Mouse (Mus musculus) bone marrow, adult 2 months (tissue): ENCODE results near the gene Pappa2. TPM values are rescaled to one million over a fixed set of nuclear protein-coding genes. Genes with fewer than 3 reads are reported as not detected.

Source experiments
- H3K27ac ChIP-seq: fragments of 200-500 bp; 2 replicates; pipeline ENCODE4 v1.5.1; 2012; ENCODE audit warnings: low read depth, mild to moderate bottlenecking, control low read depth, inconsistent platforms, low read length; ENCODE audit not compliant: control insufficient read depth, poor library complexity, insufficient read depth
- H3K4me1 ChIP-seq: fragments of 200-500 bp; 2 replicates; pipeline ENCODE4 v1.6.1; 2011; ENCODE audit warnings: low read length; ENCODE audit not compliant: control insufficient read depth, insufficient read depth
- H3K4me3 ChIP-seq: fragments of 200-500 bp; replicated peaks from 2 replicates; pipeline ENCODE3; 2011; ENCODE audit warnings: mild to moderate bottlenecking, low read depth, low read length, control low read depth; ENCODE audit not compliant: control insufficient read depth
- CTCF ChIP-seq: fragments of 200-500 bp; IDR thresholded peaks from 2 replicates; pipeline ENCODE4 v1.5.1; 2011; ENCODE audit warnings: low read length, control low read depth; ENCODE audit not compliant: control insufficient read depth, insufficient read depth
- POLR2A ChIP-seq: fragments of 200-500 bp; IDR thresholded peaks from 2 replicates; pipeline ENCODE4 v1.6.1; 2011; ENCODE audit warnings: low read depth, mild to moderate bottlenecking, control low read depth, low read length, borderline replicate concordance; ENCODE audit not compliant: control insufficient read depth
- WGBS: fragments of 180-500 bp; shearing (Covaris S2); methylation state at CpG from one replicate; pipeline ENCODE4 v1.1.7; 2018; 5-methylcytosine and 5-hydroxymethylcytosine counted together
- polyA plus RNA-seq: library from polyadenylated mRNA; stranded (reverse); fragments of >200 nt; gene quantifications from 2 replicates; pipeline ENCODE4 v1.2.4, GENCODE M21; 2011; ENCODE audit warnings: low replicate concordance; ENCODE audit not compliant: missing spikeins, insufficient read depth, insufficient read length

Gene Pappa2
- polyA plus RNA-seq, 1 experiment, result not detected

- Histone ChIP-seq H3K4me3 (no peak overlapping the region), H3K4me1 (no peaks in the 10 kb centered on the region), H3K27ac (no peak overlapping the region)
- TF ChIP-seq CTCF (no peak), POLR2A (no peak)
- 69% methylated on average over 4 of the region's 4 CpGs for WGBS
Observed at GRCm38 (mm10) chr1:158837151-158837550, 143.1 kb downstream of the Pappa2 start.

DNA sequence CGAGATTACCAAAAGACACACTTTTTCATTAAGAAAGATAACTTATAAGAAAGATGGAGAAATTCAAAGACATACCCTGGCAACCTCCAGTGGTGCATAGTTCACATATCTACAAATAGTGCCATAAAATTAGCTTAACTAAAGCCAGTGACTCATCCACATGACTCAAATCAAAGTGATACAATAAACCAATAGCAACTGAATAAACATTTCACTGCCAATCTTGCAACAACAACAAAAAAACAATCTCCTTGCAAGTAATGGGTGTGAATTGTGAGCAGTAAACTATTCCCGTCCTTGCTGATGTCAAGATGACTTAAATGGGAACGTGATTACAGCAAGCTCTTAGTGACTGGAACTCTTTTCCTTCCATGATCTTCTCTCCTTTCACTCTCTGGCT is 150.1 kb downstream of the Pappa2 start:
- H3K4me3 ChIP-seq, result no peak overlapping the region
- H3K27ac ChIP-seq, result no peak overlapping the region
- no peaks in the 10 kb centered on the region for H3K4me1 ChIP-seq
- WGBS, result 58% methylated on average over 3 of the region's 3 CpGs
- no peak for TF ChIP-seq CTCF
- TF ChIP-seq POLR2A, result no peak

DNA sequence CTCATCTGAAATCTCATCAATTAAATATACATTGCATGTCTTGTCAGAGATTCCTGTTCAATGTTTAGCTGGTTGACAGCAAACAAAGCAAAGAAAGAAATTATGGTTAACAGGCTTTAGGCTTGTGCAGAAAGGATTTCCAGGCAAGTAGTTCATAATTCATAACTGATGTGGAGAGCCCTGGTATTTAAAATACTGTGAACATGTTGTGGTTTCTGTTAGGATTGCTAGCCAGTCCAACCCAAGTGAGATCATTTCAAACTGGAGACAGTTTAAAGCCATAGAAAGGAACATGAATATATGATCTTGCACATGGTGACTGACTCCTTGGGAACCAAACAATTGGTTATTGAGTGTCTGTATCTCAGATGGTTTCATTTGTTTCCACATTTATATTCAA is 152.4 kb downstream of the Pappa2 start:
- no peaks in the 10 kb centered on the region for H3K4me1 ChIP-seq
- H3K27ac ChIP-seq, result no peak overlapping the region
- H3K4me3 ChIP-seq, result no peak overlapping the region
- TF ChIP-seq POLR2A, result no peak
- TF ChIP-seq CTCF, result no peak

DNA sequence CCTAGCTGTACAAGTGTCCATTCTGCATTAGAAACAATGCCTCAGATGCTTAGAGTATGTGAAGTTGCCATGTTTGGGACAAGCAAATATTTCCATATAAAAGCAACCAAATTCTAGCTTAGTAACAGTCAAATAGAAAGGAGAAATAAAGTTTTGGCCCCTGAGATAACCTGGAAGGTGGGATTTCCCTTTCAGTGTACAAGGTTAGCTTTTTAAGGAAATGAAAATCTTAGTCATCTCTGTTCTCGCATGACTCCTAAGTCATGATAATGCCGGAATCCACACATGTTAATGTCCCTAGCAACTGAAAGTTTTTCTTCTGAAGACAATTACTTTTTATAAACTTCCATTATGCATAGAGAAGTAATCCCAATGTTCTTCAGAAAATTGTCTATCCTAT is 160.6 kb downstream of the Pappa2 start:
- Histone ChIP-seq H3K4me3 (no peak overlapping the region), H3K4me1 (no peaks in the 10 kb centered on the region), H3K27ac (no peak overlapping the region)
- WGBS, result 85% methylated on average over 2 of the region's 2 CpGs
- TF ChIP-seq POLR2A, result no peak
- TF ChIP-seq CTCF, result no peak

DNA sequence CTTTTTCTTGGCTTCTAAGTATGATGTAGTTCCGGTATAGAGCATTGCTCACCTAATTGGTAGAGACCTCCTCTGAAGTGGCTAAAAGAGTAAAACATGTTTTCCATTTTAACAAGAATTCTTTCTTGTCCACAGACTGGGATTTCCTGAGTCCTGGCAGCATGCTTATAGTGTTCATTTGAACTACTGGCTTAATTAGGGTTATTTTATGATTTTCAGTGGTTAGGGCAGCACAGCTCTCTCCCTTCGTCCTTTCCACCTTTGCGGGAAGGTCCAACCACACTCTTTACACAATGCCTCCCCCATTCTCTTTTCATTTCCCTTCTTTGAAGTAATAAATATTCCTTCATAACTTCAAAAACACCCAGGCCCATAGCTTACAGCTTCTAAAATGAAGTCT is 163.8 kb downstream of the Pappa2 start:
- Histone ChIP-seq H3K4me1 (no peaks in the 10 kb centered on the region), H3K4me3 (no peak overlapping the region)
- 80% methylated on average over 3 of the region's 3 CpGs for WGBS

GRCm38 (mm10) chr1:158811887-158812286 is 168.4 kb downstream of the Pappa2 start:
- no peaks in the 10 kb centered on the region for H3K4me1 ChIP-seq
- 71% methylated on average over 3 of the region's 3 CpGs for WGBS
- H3K4me3 ChIP-seq, result no peak overlapping the region
- no peak overlapping the region for H3K27ac ChIP-seq
- no peak for TF ChIP-seq POLR2A
- TF ChIP-seq CTCF, result no peak

More for the DNA sequence above, 163.8 kb downstream of the Pappa2 start:
- H3K27ac ChIP-seq, result no peak overlapping the region
- TF ChIP-seq CTCF (no peak), POLR2A (no peak)

GRCm38 (mm10) chr1:158775486-158775885 is 204.8 kb downstream of the Pappa2 start:
- Histone ChIP-seq H3K27ac (no peak overlapping the region), H3K4me3 (no peak overlapping the region), H3K4me1 (no peaks in the 10 kb centered on the region)
- TF ChIP-seq POLR2A, result no peak
- no peak for TF ChIP-seq CTCF
- 90% methylated on average over 5 of the region's 5 CpGs for WGBS

DNA sequence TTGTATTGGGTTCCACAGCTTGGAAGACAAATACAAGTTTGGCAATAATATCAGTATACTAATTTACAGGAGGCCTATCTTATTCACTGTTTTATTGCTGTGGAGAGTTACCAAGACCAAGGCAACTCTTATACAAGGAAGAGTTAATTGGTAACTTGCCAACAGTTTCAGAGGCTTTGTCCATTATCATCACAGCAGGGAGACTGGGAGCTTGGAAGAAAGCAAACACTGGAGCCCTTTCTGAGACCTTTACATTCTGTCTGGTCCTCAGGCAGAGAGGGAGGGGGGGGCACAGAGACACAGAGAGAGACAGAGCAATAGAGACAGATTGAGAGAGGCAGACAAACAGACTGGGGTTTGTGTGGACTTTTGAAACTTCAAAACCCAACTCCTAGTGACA is 207.2 kb downstream of the Pappa2 start:
- TF ChIP-seq CTCF, result no peak
- no peak for TF ChIP-seq POLR2A
- no peak overlapping the region for H3K4me3 ChIP-seq

DNA sequence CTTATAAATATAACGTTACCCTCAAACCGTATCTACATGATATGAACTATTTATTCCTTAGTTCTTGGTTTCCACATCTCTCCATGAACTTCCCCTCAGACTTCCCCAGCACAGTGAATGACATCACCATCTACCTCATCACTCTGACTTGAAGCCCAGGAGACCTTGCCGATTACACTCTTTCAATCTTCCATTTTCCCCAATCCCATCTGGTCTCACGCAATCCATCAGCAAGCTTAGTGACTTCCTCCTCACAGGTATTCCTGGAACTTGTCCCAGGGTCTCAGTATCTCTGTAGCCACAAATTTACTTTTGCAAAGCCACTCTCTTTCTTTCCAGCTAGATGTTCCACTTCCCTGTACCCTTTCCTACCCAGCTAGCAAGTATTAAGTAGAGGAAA is 209.5 kb downstream of the Pappa2 start:
- no peak for TF ChIP-seq CTCF
- TF ChIP-seq POLR2A, result no peak
- no peak overlapping the region for H3K4me3 ChIP-seq
- WGBS, result 84% methylated on average over 4 of the region's 4 CpGs
- H3K27ac ChIP-seq, result no peak overlapping the region
- H3K4me1 ChIP-seq, result no peaks in the 10 kb centered on the region

More for the DNA sequence above, 207.2 kb downstream of the Pappa2 start:
- Histone ChIP-seq H3K27ac (no peak overlapping the region), H3K4me1 (no peaks in the 10 kb centered on the region)
